Mouse (Mus musculus) lung, postnatal 0 days (tissue): ENCODE measurements around the gene Upk3a.

Experiments
- CTCF ChIP-seq: IDR thresholded peaks from 2 replicates; pipeline ENCODE4 v1.5.1; 2016; ENCODE audit warnings: antibody characterized with exemption, mild to moderate bottlenecking
- EP300 ChIP-seq: IDR thresholded peaks from 2 replicates; pipeline ENCODE4 v1.6.1; 2016; ENCODE audit warnings: antibody characterized with exemption, mild to moderate bottlenecking, control low read depth

DNA sequence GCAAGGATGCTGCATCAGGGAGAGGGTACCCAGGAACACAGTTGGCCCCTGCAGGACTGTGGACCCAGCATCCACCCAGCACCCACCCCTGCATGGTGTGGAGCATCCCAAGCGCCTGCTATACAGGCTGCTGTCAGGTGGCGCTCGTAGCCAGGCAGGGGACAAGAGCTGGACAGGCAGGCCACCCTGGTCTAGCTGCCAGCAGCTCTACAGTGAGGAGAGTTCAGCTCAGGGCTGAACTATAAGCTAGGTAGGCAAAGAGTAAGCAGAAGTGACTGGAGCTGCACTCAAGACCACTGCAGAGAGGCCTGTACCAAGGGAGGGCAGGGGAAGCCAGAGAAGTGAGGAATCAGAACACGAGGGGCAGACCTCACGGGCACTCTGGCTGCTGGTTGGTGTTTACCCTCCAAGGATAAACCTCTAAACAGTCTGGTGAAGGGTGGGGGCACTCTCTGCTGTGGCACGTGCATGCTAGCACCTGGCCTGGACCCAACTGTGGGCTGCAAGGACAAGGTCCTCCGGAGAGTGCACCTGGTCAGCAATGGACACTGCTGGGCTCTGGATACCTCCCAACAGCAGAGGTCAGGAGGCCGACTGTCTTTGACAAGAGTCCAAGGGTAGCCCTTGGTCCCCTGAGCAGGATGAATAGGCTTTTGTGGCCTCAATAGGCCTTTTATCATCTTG is 43.9 kb upstream of the Upk3a start:
- no peak for TF ChIP-seq CTCF
- no peak for TF ChIP-seq EP300
